In the genomic region with DNA sequence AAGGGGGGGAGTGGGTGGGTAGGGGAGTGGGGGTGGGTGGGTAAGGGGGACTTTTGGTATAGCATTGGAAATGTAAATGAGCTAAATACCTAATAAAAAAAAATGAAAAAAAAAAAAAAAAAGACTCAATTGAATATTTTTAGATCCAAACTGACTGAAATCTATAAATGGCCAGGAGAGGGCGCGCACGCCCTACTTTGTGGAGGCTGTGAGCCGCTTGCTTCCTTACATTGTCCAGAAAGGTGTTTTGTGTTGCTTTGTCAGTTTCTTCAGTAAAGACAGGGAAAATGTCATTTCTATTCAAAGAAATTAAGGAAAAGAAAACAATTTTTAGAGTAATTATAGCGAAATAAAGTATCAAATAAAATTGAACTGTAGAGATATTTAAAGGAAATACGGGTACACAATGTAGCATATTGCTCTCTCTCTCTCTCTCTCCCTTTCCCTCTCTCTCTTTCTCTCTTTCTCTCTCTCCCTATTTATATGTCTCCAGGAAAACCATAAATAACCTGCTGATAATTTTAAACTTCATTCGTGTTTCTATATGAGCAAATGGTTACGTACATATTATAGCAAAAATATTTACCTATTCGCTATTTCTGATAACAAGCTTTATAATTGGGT, we compare ENCODE assay signal across 9 mouse cellular contexts.
A peak's percentile ranks its signal among the peaks of the same experiment; 100 is the strongest.
DNase-seq lines count a peak whose midpoint lies in the region; ATAC-seq and TF ChIP-seq lines count a peak whose summit lies in the region.
"Had no signal": no experiment of that assay in that cellular context is flagged by ENCODE, and none has a peak within 500 bp of the region (broad histone marks: within the 10 kb centered on the region; RNA-seq: fewer than 3 reads in every experiment).

No protein-coding gene starts in this region.

- TF ChIP-seq CTCF in liver, adult 2 months (IDR thresholded peaks at IDR 0.05; ENCODE audit: low read depth, low read length) = peak; percentile 75

- no peak overlapping the region for H3K27ac ChIP-seq in kidney, embryonic 16.5 days (ENCODE audit: low read length)
- no peak overlapping the region for H3K27ac ChIP-seq in liver, adult 2 months (replicated peaks; ENCODE audit: insufficient read depth, low read depth, low read length)
- H3K27ac ChIP-seq: heart, embryonic 15.5 days had no signal

- ATAC-seq in kidney, embryonic 16.5 days (ENCODE audit: low FRiP score, low TSS enrichment) = peak; percentile 67; the same call in 1 of the 2 replicates

- no peaks in the 10 kb centered on the region for H3K27me3 ChIP-seq in kidney, embryonic 16.5 days (ENCODE audit: insufficient read depth, low read length)
- H3K27me3 ChIP-seq in liver, adult 2 months (ENCODE audit: control insufficient read depth, insufficient read depth, low read length) = no peaks in the 10 kb centered on the region
- H3K27me3 ChIP-seq: heart, embryonic 15.5 days had no signal

- no peaks in the 10 kb centered on the region for H3K9me3 ChIP-seq in kidney, embryonic 16.5 days (ENCODE audit: low read length)
- H3K9me3 ChIP-seq: heart, embryonic 15.5 days had no signal

- no peak for TF ChIP-seq POLR2A in liver, adult 2 months (IDR thresholded peaks at IDR 0.05; ENCODE audit: extremely low read depth, insufficient read depth, low read length)

- no peaks in the 10 kb centered on the region for H3K79me2 ChIP-seq in liver, adult 2 months (ENCODE audit: control insufficient read depth, insufficient read depth, low read length)

- H3K4me1 ChIP-seq in kidney, embryonic 16.5 days (ENCODE audit: insufficient read depth, low read length) = no peaks in the 10 kb centered on the region
- H3K4me1 ChIP-seq in liver, adult 2 months (ENCODE audit: control insufficient read depth, insufficient read depth, low read length) = no peaks in the 10 kb centered on the region
- H3K4me1 ChIP-seq: heart, embryonic 15.5 days had no signal

- H3K4me3 ChIP-seq in kidney, embryonic 16.5 days (ENCODE audit: low read length) = no peak overlapping the region
- H3K4me3 ChIP-seq in liver, adult 2 months (ENCODE audit: insufficient read depth, low read depth, low read length) = no peak overlapping the region
- H3K4me3 ChIP-seq: heart, embryonic 15.5 days had no signal

- no peaks in the 10 kb centered on the region for H3K36me3 ChIP-seq in kidney, embryonic 16.5 days (ENCODE audit: insufficient read depth, low read length)
- H3K36me3 ChIP-seq in liver, adult 2 months (ENCODE audit: control insufficient read depth, insufficient read depth, low read length) = no peaks in the 10 kb centered on the region
- H3K36me3 ChIP-seq: heart, embryonic 15.5 days had no signal

- 35% methylated on average over 9 of the region's 9 CpGs for WGBS in kidney, embryonic 16.5 days
- 39% methylated on average over 9 of the region's 9 CpGs for WGBS in liver, adult 2 months

- no peak overlapping the region for H3K9ac ChIP-seq in kidney, embryonic 16.5 days (replicated peaks; ENCODE audit: low read length)
- H3K9ac ChIP-seq in liver, adult 2 months (ENCODE audit: low read depth, low read length) = no peak overlapping the region
- H3K9ac ChIP-seq: heart, embryonic 15.5 days had no signal

- DNase-seq in ovary, postnatal 10 days (ENCODE audit: low spot score) = peak; percentile 10
- no peak for DNase-seq in ovary, adult 18-20 months (ENCODE audit: low spot score)
- DNase-seq in adrenal gland, postnatal 36 days = peak; percentile 61 to 71
- peak; percentile 32 for DNase-seq in fibroblast of lung, adult 2 months (ENCODE audit: low read depth)
- peak; percentile 25 for DNase-seq in liver, adult 2 months (ENCODE audit: extremely low read depth, low read depth, low spot score)
- DNase-seq in retina, postnatal 1 day = peak; percentile 80
- no peak for DNase-seq in spleen, postnatal 36 days (ENCODE audit: low spot score in 2 of 2)

- H3K4me2 ChIP-seq in kidney, embryonic 16.5 days (replicated peaks; ENCODE audit: low read depth, low read length) = no peak overlapping the region
- H3K4me2 ChIP-seq: heart, embryonic 15.5 days had no signal

Comparison
In these comparisons a context has a peak if more than half of its experiments do, and no peak if none do; other contexts are left out.
1. DNase-seq: peak in ovary, postnatal 10 days (single experiment), adrenal gland, postnatal 36 days (2 of 2), fibroblast of lung, adult 2 months (single experiment), liver, adult 2 months (single experiment) and retina, postnatal 1 day (single experiment); none in ovary, adult 18-20 months (single experiment) and spleen, postnatal 36 days (0 of 2).